In the genomic region with DNA sequence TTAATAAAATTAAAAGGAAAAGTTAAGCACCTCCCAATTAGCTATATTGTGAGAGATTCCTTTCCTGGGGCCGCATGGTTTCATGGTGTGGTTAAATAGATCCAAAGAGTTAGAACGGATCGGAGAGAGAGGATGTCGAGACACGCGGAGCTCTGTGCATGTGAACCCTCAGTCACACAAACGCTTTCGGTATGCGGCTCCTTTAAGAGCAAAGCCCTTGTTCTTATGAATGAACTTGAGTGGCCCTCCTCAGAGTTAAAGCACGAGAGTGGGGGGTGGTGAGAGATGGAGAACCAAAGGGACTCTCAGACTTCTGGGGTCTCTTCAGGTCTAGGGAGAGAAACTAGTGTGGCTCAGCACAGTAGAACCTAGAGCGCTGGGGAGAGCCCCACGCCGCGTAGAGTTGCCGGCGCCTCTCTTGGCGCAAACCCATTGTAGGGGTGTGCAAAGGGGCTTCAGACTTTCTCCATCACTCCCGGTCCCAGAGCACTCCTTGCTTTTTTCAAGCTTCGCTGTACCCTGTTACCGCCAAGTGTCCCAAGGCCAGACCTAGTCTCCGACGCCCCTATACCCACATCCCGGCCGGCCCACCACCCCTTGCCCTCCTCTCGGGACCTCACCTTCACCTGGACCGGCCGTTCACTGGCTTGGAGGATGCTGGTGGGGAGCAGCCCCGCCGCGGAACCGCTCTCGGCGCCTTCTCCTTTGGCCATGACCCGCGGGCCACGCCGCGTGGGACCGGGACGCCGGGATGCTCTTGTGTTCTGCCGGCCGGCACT, we compare ENCODE assay signal across 8 mouse cellular contexts. TPM values are rescaled to one million over a fixed set of nuclear protein-coding genes. Genes with fewer than 3 reads are reported as not detected.
DNase-seq lines count a peak whose midpoint lies in the region; ATAC-seq and TF ChIP-seq lines count a peak whose summit lies in the region.

No protein-coding gene starts in this region.

- H3K36me3 ChIP-seq in C2C12 (ENCODE audit: control insufficient read depth, insufficient read depth) = no peaks in the 10 kb centered on the region
- no peaks in the 10 kb centered on the region for H3K36me3 ChIP-seq in hindbrain, postnatal 0 days (ENCODE audit: insufficient read depth, low read length)

- peak overlapping the region; percentile 54 for H3K9ac ChIP-seq in hindbrain, postnatal 0 days (replicated peaks; ENCODE audit: low read length)

- no peaks in the 10 kb centered on the region for H3K79me3 ChIP-seq in C2C12 (ENCODE audit: low read depth)

- H3K27me3 ChIP-seq in C2C12 (ENCODE audit: control insufficient read depth, insufficient read depth, insufficient read length) = no peaks in the 10 kb centered on the region
- no peaks in the 10 kb centered on the region for H3K27me3 ChIP-seq in hindbrain, postnatal 0 days (ENCODE audit: insufficient read depth, low read length)

- under 1% methylated on average over 42 of the region's 43 CpGs for WGBS in hindbrain, postnatal 0 days

- H3K4me2 ChIP-seq in hindbrain, postnatal 0 days (ENCODE audit: low read depth, low read length) = peak overlapping the region; percentile 87

- intact Hi-C loops in gastrocnemius, postnatal 14 days (cut with DNase I; ENCODE audit: low total_unique reads) = no loop called here

- ATAC-seq in hindbrain, postnatal 0 days = peak; percentile 43
- ATAC-seq in megakaryocyte-erythroid progenitor cell, adult 5-6 weeks (replicated peaks; ENCODE audit: low FRiP score, low TSS enrichment, poor library complexity, severe bottlenecking) = 0 out of 2 replicates have a peak, but pooled peaks have one; percentile 19

- H3ac ChIP-seq in C2C12 (ENCODE audit: control insufficient read depth, insufficient read length, low read depth) = peak overlapping the region; percentile 77

- peak overlapping the region; percentile 49 for H3K4me3 ChIP-seq in C2C12 (ENCODE audit: insufficient read depth, poor library complexity, severe bottlenecking)
- peak overlapping the region; percentile 55 for H3K4me3 ChIP-seq in hindbrain, postnatal 0 days (ENCODE audit: low read length)

- no peak for TF ChIP-seq CTCF in C2C12 (IDR thresholded peaks at IDR 0.05; ENCODE audit: control insufficient read depth, insufficient read depth, insufficient read length)
- no peak for TF ChIP-seq CTCF in hindbrain, postnatal 0 days (IDR thresholded peaks at IDR 0.05; ENCODE audit: low read depth)

- peak overlapping the region; percentile 59 for H3K27ac ChIP-seq in hindbrain, postnatal 0 days

- H3K9me3 ChIP-seq in hindbrain, postnatal 0 days (ENCODE audit: low read length) = no peaks in the 10 kb centered on the region

- peak; percentile 29 to 31 for DNase-seq in cerebellum, postnatal 14 days
- no peak for DNase-seq in cerebellum, postnatal 36 days
- DNase-seq in embryo, embryonic 9.5 days (ENCODE audit: extremely low spot score) = peak; percentile 61
- DNase-seq in hindbrain, postnatal 0 days (ENCODE audit: low spot score) = peak; percentile 62
- peak; percentile 54 for DNase-seq in thymus, postnatal 0 days (ENCODE audit: low spot score)
- no peak for DNase-seq in gastrocnemius, postnatal 14 days

- H3K4me1 ChIP-seq in hindbrain, postnatal 0 days (ENCODE audit: insufficient read depth, low read length) = peaks cover 19% of the 10 kb centered on the region

- H3K79me2 ChIP-seq in C2C12 (ENCODE audit: control insufficient read depth, insufficient read depth) = peaks cover 12% of the 10 kb centered on the region

TF ChIP-seq in C2C12, 6 proteins besides CTCF, POLR2A, EP300 and RAD21:
- TF ChIP-seq MYOD1 (IDR thresholded peaks at IDR 0.05; ENCODE audit: control insufficient read depth, insufficient read length, low read depth) (no peak), CEBPB (IDR thresholded peaks at IDR 0.05; ENCODE audit: low read depth) (no peak), FOSL1 (IDR thresholded peaks at IDR 0.05; ENCODE audit: insufficient read depth, low read length, poor library complexity, severe bottlenecking) (no peak), USF1 (IDR thresholded peaks at IDR 0.05; ENCODE audit: low read depth) (no peak), MAX (IDR thresholded peaks at IDR 0.05) (no peak), MYOG (IDR thresholded peaks at IDR 0.05; ENCODE audit: control insufficient read depth, extremely low read depth, insufficient read length) (no peak)

RNA-seq across cellular contexts. Expression of gene Mfsd2a, which starts 0.5 kb away (rescaled TPM):
- polyA plus RNA-seq in C2C12 (2012; fragmentation: generic; extraction: Trizol) = 8.9 TPM
- total RNA-seq in hindbrain, postnatal 0 days (2014; rRNA removed) = 63.6 and 68.0 TPM in 2 replicates
- 34.9 and 42.6 TPM in 2 replicates for polyA plus RNA-seq in hindbrain, postnatal 0 days (2015; fragmentation: Nextera tagmentation; extraction: Ambion mirVana)
- total RNA-seq in megakaryocyte-erythroid progenitor cell, adult 5-6 weeks (2014; fragmentation: Nextera tagmentation) = not detected in 2 replicates
- not detected in 2 replicates for total RNA-seq in megakaryocyte-erythroid progenitor cell, adult 5-6 weeks (2017)
- polyA plus RNA-seq in thymus, postnatal 0 days (2015; fragmentation: Nextera tagmentation; extraction: Ambion mirVana) = 2.4 and 2.7 TPM in 2 replicates
- under 1 TPM; 0.24 to 0.68 TPM for total RNA-seq in gastrocnemius, postnatal 14 days (2021)

RNA-seq across cellular contexts. Expression of gene Mycl, which starts 34.9 kb away (rescaled TPM):
- 11.5 TPM for polyA plus RNA-seq in C2C12 (2012; fragmentation: generic; extraction: Trizol)
- total RNA-seq in hindbrain, postnatal 0 days (2014; rRNA removed) = 67.5 and 79.4 TPM in 2 replicates
- 34.3 and 34.8 TPM in 2 replicates for polyA plus RNA-seq in hindbrain, postnatal 0 days (2015; fragmentation: Nextera tagmentation; extraction: Ambion mirVana)
- not detected in 2 replicates for total RNA-seq in megakaryocyte-erythroid progenitor cell, adult 5-6 weeks (2014; fragmentation: Nextera tagmentation)
- 0.50 and 5.4 TPM in 2 replicates for total RNA-seq in megakaryocyte-erythroid progenitor cell, adult 5-6 weeks (2017)
- 1.2 and 1.6 TPM in 2 replicates for polyA plus RNA-seq in thymus, postnatal 0 days (2015; fragmentation: Nextera tagmentation; extraction: Ambion mirVana)
- 1 to 10 TPM; 2.2 to 2.3 TPM for total RNA-seq in gastrocnemius, postnatal 14 days (2021)

RNA-seq across cellular contexts. Expression of gene Trit1, which starts 55.9 kb away (rescaled TPM):
- 6.3 TPM for polyA plus RNA-seq in C2C12 (2012; fragmentation: generic; extraction: Trizol)
- 11.1 and 18.5 TPM in 2 replicates for total RNA-seq in hindbrain, postnatal 0 days (2014; rRNA removed)
- 17.0 and 18.3 TPM in 2 replicates for polyA plus RNA-seq in hindbrain, postnatal 0 days (2015; fragmentation: Nextera tagmentation; extraction: Ambion mirVana)
- 10.8 and 23.3 TPM in 2 replicates for total RNA-seq in megakaryocyte-erythroid progenitor cell, adult 5-6 weeks (2014; fragmentation: Nextera tagmentation)
- total RNA-seq in megakaryocyte-erythroid progenitor cell, adult 5-6 weeks (2017) = 12.3 and 24.8 TPM in 2 replicates
- polyA plus RNA-seq in thymus, postnatal 0 days (2015; fragmentation: Nextera tagmentation; extraction: Ambion mirVana) = 16.4 and 18.6 TPM in 2 replicates
- total RNA-seq in gastrocnemius, postnatal 14 days (2021) = 10 to 100 TPM in 1 of 2 experiments, 1 to 10 TPM in 1; 8.3 to 12.2 TPM

Comparison
In these comparisons a context has a peak if more than half of its experiments do, and no peak if none do; other contexts are left out.
1. DNase-seq: peak in cerebellum, postnatal 14 days (2 of 2), embryo, embryonic 9.5 days (single experiment), hindbrain, postnatal 0 days (single experiment) and thymus, postnatal 0 days (single experiment); none in cerebellum, postnatal 36 days (0 of 2) and gastrocnemius, postnatal 14 days (single experiment).
2. RNA of gene Mfsd2a, which starts 0.5 kb away (total RNA-seq): 63.6 to 68.0 TPM in hindbrain, postnatal 0 days; 0.24 to 0.68 TPM in gastrocnemius, postnatal 14 days and not detected in megakaryocyte-erythroid progenitor cell, adult 5-6 weeks; every median in the first group is over 10 times any median in the second.
3. RNA of gene Mycl, which starts 34.9 kb away (total RNA-seq): 67.5 to 79.4 TPM in hindbrain, postnatal 0 days; 0.50 to 5.4 TPM in megakaryocyte-erythroid progenitor cell, adult 5-6 weeks and 2.2 to 2.3 TPM in gastrocnemius, postnatal 14 days; every median in the first group is over 10 times any median in the second.